Mouse (Mus musculus) ZHBTc4 (cell line): ENCODE measurements around the gene Rnf11.
A peak's percentile ranks its signal among the peaks of the same experiment; 100 is the strongest.
"Not testable (repeated sequence)": the region's sequence is repeated elsewhere in the genome, so short reads cannot be mapped to it uniquely, and the experiment has no call there.

Experiments used
- DNase-seq: peaks from one replicate; pipeline ENCODE4 v3.0.0-alpha.2; 2011; ENCODE audit warnings: low read depth, low spot score

Gene Rnf11

GRCm38 (mm10) chr4:109412233-109412632 is 72.3 kb downstream of the Rnf11 start:
- no peak for DNase-seq

- DNase-seq: no peak
Measured at GRCm38 (mm10) chr4:109411377-109411967, 73.1 kb downstream of the Rnf11 start.

- no peak for DNase-seq
Measured at GRCm38 (mm10) chr4:109410681-109411376, 73.7 kb downstream of the Rnf11 start.

- DNase-seq: no peak
Measured at GRCm38 (mm10) chr4:109407701-109408485, 76.6 kb downstream of the Rnf11 start.

- DNase-seq: no peak
Measured at GRCm38 (mm10) chr4:109407176-109407520, 77.4 kb downstream of the Rnf11 start.

- DNase-seq: peak; percentile 75
Measured at GRCm38 (mm10) chr4:109406486-109407175, 77.9 kb downstream of the Rnf11 start, which contains the start of gene Ttc39a. Ttc39a (plus strand) TSS chr4:109406623.

- no peak for DNase-seq
Measured at GRCm38 (mm10) chr4:109406054-109406485, 78.5 kb downstream of the Rnf11 start.

- DNase-seq: no peak
Measured at GRCm38 (mm10) chr4:109405415-109405814, 79.1 kb downstream of the Rnf11 start.

- not testable (repeated sequence) for DNase-seq
Measured at GRCm38 (mm10) chr4:109404908-109405307, 79.6 kb downstream of the Rnf11 start.

GRCm38 (mm10) chr4:109401176-109401689 is 83.3 kb downstream of the Rnf11 start:
- DNase-seq: peak; percentile 25
